Mouse (Mus musculus) heart, embryonic 16.5 days (tissue): Measurements from ENCODE around the gene Klk9. TPM values are rescaled to one million over a fixed set of nuclear protein-coding genes. Genes with fewer than 3 reads are reported as not detected.

Source experiments
- ATAC-seq: fragments of 200-750 bp; cut with Nextera tagmentation; replicated peaks from 2 replicates; pipeline ENCODE4 v1.8.0; 2017; ENCODE audit warnings: moderate number of reproducible peaks; ENCODE audit not compliant: insufficient read depth, low FRiP score; ENCODE audit errors: extremely low read depth
- H3K27ac ChIP-seq: fragments of 300-500 bp; sonication (generic); 2 replicates; pipeline ENCODE4 v1.5.1; 2014; ENCODE audit warnings: mild to moderate bottlenecking, low read length, control low read depth, moderate library complexity
- H3K27me3 ChIP-seq: fragments of 300-500 bp; sonication (generic); 2 replicates; pipeline ENCODE4 v1.6.1; 2014; ENCODE audit warnings: low read length, mixed read lengths; ENCODE audit not compliant: control insufficient read depth, insufficient read depth
- H3K36me3 ChIP-seq: fragments of 300-500 bp; sonication (generic); 2 replicates; pipeline ENCODE4 v1.6.1; 2014; ENCODE audit not compliant: control insufficient read depth, insufficient read depth
- H3K4me1 ChIP-seq: fragments of 300-500 bp; sonication (generic); 2 replicates; pipeline ENCODE4 v1.6.1; 2014; ENCODE audit warnings: low read length, mixed read lengths; ENCODE audit not compliant: control insufficient read depth, insufficient read depth
- H3K4me2 ChIP-seq: fragments of 300-500 bp; sonication (generic); 2 replicates; pipeline ENCODE4 v1.6.1; 2014; ENCODE audit warnings: low read depth, mild to moderate bottlenecking, control low read depth, low read length
- H3K4me3 ChIP-seq: fragments of 300-500 bp; sonication (generic); 2 replicates; pipeline ENCODE4 v1.5.1; 2014; ENCODE audit warnings: mild to moderate bottlenecking, control low read depth, low read length
- H3K9ac ChIP-seq: fragments of 300-500 bp; sonication (generic); 2 replicates; pipeline ENCODE4 v1.6.1; 2014; ENCODE audit warnings: low read length, control low read depth
- H3K9me3 ChIP-seq: fragments of 300-500 bp; sonication (generic); replicated peaks from 2 replicates; pipeline ENCODE4 v1.6.1; 2016; ENCODE audit warnings: low read length; ENCODE audit not compliant: control insufficient read depth
- WGBS: fragments of 180-500 bp; shearing (Covaris S2); extraction: QIAGEN DNeasy Blood & Tissue Kit; methylation state at CpG from one replicate; pipeline ENCODE4 v1.1.7; 2014; 5-methylcytosine and 5-hydroxymethylcytosine counted together
- polyA plus RNA-seq: library from polyadenylated mRNA; unstranded; fragments of >200 nt; fragmentation: Nextera tagmentation; extraction: Ambion mirVana; gene quantifications from 2 replicates; pipeline ENCODE4 v1.2.1, GENCODE M21; 2015

Gene Klk9
- 0.09 and 0.10 TPM in 2 replicates for polyA plus RNA-seq

DNA sequence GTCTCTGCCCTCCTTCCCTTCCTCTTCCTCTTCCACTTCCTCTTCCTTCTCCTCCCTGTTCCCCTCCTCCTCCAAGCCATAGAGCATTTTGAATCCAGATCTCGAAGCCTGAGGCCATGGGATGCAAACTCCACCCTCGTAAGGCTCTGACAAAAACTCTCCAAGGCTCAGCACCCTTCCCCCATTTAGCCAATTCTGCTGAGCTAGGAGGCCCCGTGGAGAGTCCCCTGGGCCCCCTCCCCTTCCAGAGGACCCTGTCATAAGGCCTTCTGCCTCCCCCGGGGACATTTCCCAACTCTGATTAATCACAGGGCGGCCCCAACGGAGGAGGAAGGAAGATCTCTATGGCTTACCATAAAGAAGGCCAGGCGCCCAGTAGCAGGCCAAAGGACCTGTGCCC, at the start of gene Klk9:
Klk9 (plus strand) TSS at position 301 of the 400 bp plus-strand sequence.
- H3K9me3 ChIP-seq: no peaks in the 10 kb centered on the region
- no peak within 1 kb of the TSS for H3K4me2 ChIP-seq
- no peaks in the 10 kb centered on the region for H3K36me3 ChIP-seq
- no peak within 1 kb of the TSS for H3K9ac ChIP-seq
- peaks cover 6% of the 10 kb centered on the region for H3K4me1 ChIP-seq
- no peak within 1 kb of the TSS for H3K4me3 ChIP-seq
- no peak within 1 kb of the TSS for H3K27ac ChIP-seq
- H3K27me3 ChIP-seq: peaks cover 6% of the 10 kb centered on the region; the same call in 1 of the 2 replicates
- WGBS: 66% methylated on average over 7 of the region's 7 CpGs
- no peak for ATAC-seq

DNA sequence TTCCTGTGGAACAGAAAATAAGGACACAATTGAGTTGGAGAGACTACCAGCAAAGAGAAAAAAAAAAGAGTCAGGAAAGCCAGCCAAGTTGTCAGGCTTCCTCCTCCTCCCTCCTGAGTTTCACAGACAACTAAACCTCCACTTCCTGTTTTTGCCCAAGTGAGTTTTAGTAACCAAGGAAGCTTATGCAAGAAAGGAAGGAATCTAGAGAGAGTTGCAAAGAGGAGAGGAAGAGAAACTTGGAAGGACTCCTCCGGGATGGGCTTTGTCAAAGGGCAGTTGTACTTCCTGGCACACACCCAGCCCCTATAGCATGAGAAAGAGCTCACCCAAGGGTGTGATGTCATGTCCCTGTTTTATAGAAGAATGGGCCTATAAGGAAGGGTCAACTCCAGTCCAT, 43.9 kb upstream of the Klk9 start:
- 40% methylated on average over 1 of the region's 1 CpGs for WGBS
- H3K4me3 ChIP-seq: no peak overlapping the region
- no peak overlapping the region for H3K4me2 ChIP-seq
- ATAC-seq: no peak
- H3K4me1 ChIP-seq: peaks cover 2% of the 10 kb centered on the region; the same call in 1 of the 2 replicates
- H3K36me3 ChIP-seq: no peaks in the 10 kb centered on the region
- peak overlapping the region; percentile 50 for H3K27ac ChIP-seq
- H3K9me3 ChIP-seq: no peaks in the 10 kb centered on the region; the same call in 1 of the 2 replicates
- H3K9ac ChIP-seq: no peak overlapping the region
- H3K27me3 ChIP-seq: no peaks in the 10 kb centered on the region

DNA sequence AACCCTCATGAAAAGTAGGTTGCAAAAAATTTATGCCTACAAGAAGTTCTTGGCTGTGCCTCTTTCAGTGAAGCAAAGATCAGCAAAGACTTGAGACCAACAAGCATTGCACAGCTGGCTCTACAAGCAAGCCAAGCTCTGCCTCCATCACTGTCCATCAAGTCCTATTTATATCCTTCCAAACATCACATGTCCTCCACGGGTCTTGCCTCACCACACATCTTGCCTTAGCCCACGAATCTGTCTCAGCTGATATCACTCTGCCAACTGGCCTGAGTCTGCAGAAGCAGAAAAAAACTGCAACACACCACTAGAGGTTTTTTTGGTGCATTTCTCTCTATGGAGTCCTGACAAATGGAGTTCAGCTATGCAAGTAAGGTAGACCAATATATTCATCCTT, 38.9 kb upstream of the Klk9 start:
- Histone ChIP-seq H3K4me1 (no peaks in the 10 kb centered on the region), H3K9me3 (no peaks in the 10 kb centered on the region; the same call in 1 of the 2 replicates), H3K36me3 (no peaks in the 10 kb centered on the region), H3K4me2 (no peak overlapping the region), H3K4me3 (no peak overlapping the region), H3K27ac (no peak overlapping the region), H3K9ac (no peak overlapping the region), H3K27me3 (no peaks in the 10 kb centered on the region)
- no peak for ATAC-seq
- WGBS: 43% methylated on average over 2 of the region's 2 CpGs

DNA sequence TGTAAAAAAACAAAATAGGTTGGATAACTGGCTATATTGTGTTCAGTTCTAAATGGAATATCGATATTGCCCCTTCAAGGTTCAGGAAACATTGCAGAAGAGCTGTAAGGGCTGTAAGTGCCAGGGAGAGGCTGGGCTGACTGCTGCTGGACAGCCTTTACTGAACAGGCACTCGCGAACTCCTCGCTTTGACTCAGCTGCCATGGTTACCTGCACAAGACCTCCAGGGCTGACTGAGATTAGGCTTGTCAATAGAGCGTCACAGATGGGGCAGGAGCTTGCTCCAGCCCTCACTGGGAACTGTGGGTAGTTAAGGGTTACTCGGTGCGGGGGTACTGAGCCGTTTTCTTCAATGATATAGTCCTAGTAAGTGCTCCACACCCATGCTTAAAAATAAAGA, 25.2 kb upstream of the Klk9 start:
- H3K9ac ChIP-seq: no peak overlapping the region
- H3K4me1 ChIP-seq: no peaks in the 10 kb centered on the region
- WGBS: 35% methylated on average over 8 of the region's 8 CpGs
- no peaks in the 10 kb centered on the region for H3K27me3 ChIP-seq
- H3K9me3 ChIP-seq: no peaks in the 10 kb centered on the region
- no peak overlapping the region for H3K4me3 ChIP-seq
- no peak overlapping the region for H3K4me2 ChIP-seq
- H3K36me3 ChIP-seq: no peaks in the 10 kb centered on the region
- no peak overlapping the region for H3K27ac ChIP-seq
- ATAC-seq: no peak

DNA sequence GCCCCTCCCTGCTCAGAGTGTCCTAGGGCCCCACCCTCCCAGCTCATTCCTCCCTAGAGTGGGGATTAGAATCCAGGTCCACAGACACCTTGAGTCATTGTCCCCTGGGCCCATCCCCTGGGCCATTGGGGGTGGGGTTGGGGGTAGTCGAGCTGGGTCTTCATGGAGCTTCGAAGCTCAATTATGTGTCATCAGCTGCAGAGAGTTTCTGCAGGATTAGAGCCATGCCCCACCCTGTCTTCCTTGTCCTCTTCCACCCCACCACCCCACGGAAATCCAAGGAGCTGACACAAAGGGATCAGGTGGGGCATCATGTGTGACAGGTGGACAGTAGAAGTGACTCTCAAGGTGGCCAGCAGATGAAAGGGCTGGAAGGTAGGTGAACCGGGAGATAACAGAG, 23.1 kb upstream of the Klk9 start, which contains the start of gene Klk12:
Klk12 (plus strand) TSS at position 301 of the 400 bp plus-strand sequence.
- H3K27me3 ChIP-seq: no peaks in the 10 kb centered on the region
- ATAC-seq: no peak
- WGBS: 77% methylated on average over 4 of the region's 4 CpGs

DNA sequence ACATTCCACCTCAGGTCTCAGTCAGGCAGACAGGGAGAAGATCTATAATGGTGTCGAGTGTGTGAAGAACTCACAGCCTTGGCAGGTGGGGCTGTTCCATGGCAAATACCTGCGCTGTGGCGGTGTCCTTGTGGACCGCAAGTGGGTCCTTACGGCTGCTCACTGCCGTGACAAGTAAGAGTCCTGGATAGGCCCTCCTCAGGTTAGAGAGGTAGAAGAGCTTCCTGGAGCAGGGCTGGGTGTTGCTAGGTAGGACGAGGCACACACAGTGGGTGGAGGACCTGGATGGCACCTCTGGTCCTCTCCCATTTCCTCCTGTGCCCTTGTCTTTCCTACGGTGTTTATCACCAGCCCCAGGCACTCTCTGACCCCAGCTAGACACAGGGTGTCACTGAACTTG, 22.1 kb upstream of the Klk9 start:
- no peak for ATAC-seq
- Histone ChIP-seq H3K4me2 (no peak overlapping the region), H3K9ac (no peak overlapping the region), H3K27ac (no peak overlapping the region), H3K9me3 (no peaks in the 10 kb centered on the region), H3K27me3 (no peaks in the 10 kb centered on the region), H3K4me3 (no peak overlapping the region), H3K36me3 (no peaks in the 10 kb centered on the region), H3K4me1 (no peaks in the 10 kb centered on the region)
- WGBS: 82% methylated on average over 8 of the region's 8 CpGs

More for the DNA sequence above, 23.1 kb upstream of the Klk9 start, which contains the start of gene Klk12:
- Histone ChIP-seq H3K27ac (no peak within 1 kb of the TSS), H3K9ac (no peak within 1 kb of the TSS), H3K4me1 (no peaks in the 10 kb centered on the region), H3K4me2 (no peak within 1 kb of the TSS), H3K9me3 (no peaks in the 10 kb centered on the region), H3K36me3 (no peaks in the 10 kb centered on the region), H3K4me3 (no peak within 1 kb of the TSS)

DNA sequence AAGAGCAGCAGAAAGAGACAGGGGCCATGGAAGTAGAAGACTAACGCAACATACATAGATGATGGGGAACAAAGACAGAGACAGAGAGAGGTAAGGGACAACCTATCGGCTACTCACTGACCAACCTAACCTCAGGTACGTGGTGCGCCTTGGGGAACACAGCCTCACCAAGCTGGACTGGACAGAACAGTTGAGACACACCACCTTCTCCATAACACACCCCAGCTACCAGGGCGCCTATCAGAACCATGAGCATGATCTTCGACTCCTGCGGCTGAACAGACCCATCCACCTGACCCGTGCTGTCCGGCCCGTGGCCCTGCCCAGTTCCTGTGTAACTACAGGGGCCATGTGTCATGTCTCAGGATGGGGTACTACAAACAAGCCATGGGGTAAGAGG, 21.0 kb upstream of the Klk9 start:
- 93% methylated on average over 10 of the region's 10 CpGs for whole genome bisulfite sequencing
- no peaks in the 10 kb centered on the region for H3K4me1 ChIP-seq
- H3K4me3 ChIP-seq: no peak overlapping the region
- H3K4me2 ChIP-seq: no peak overlapping the region
- no peaks in the 10 kb centered on the region for H3K9me3 ChIP-seq
- H3K27ac ChIP-seq: no peak overlapping the region
- no peaks in the 10 kb centered on the region for H3K36me3 ChIP-seq
- ATAC-seq: no peak
- H3K27me3 ChIP-seq: no peaks in the 10 kb centered on the region
- H3K9ac ChIP-seq: no peak overlapping the region

DNA sequence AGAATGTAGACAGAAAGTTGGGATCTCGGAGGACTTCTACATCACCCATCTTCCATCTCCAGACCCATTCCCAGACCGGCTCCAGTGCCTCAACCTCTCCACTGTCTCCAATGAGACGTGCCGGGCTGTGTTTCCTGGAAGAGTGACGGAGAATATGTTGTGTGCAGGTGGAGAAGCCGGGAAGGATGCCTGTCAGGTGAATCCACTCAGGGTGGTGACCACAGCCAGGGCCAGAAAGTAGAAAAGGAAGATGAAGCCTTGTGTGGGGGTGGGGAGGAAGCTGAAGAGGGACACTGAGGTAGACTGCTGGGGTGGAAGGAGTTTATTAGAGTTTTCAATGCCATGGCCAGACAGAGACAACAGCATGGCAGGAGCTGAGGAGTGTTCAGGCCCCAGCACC, 19.8 kb upstream of the Klk9 start:
- no peaks in the 10 kb centered on the region for H3K27me3 ChIP-seq
- no peak overlapping the region for H3K4me3 ChIP-seq
- WGBS: 85% methylated on average over 6 of the region's 6 CpGs
- H3K36me3 ChIP-seq: no peaks in the 10 kb centered on the region
- ATAC-seq: no peak
- H3K27ac ChIP-seq: no peak overlapping the region
- H3K4me2 ChIP-seq: no peak overlapping the region
- H3K4me1 ChIP-seq: no peaks in the 10 kb centered on the region
- no peak overlapping the region for H3K9ac ChIP-seq
- no peaks in the 10 kb centered on the region for H3K9me3 ChIP-seq

DNA sequence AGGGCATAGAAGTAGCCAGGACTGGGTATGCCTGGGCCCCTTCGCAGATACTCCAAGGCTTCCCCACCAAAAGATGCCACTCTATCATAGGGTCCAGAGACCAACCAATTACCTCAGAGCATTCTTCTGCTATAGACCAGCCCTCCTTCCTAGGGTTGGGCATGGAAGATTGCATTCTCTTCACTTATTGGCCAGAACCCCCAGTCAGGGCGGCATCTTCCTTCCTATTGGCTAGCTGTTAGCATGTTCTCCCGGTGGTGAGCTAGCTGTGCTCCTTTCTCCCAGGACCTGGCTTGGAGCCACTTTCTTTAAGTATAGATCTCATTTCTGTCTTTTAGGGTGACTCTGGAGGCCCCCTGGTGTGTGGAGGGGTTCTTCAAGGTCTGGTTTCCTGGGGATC, 18.8 kb upstream of the Klk9 start:
- H3K27ac ChIP-seq: no peak overlapping the region
- WGBS: 76% methylated on average over 3 of the region's 3 CpGs
- no peak overlapping the region for H3K9ac ChIP-seq
- H3K9me3 ChIP-seq: no peaks in the 10 kb centered on the region
- no peaks in the 10 kb centered on the region for H3K27me3 ChIP-seq
- no peak for ATAC-seq
- no peaks in the 10 kb centered on the region for H3K4me1 ChIP-seq
- no peak overlapping the region for H3K4me2 ChIP-seq
- no peak overlapping the region for H3K4me3 ChIP-seq
- no peaks in the 10 kb centered on the region for H3K36me3 ChIP-seq
